Mouse (Mus musculus): ENCODE measurements around the gene Afg1l.

The Afg1l gene

GRCm38 (mm10) chr10:42383708-42384107, 94.7 kb downstream of the Afg1l start:
- DNase-seq (ENCODE audit: low read depth, low spot score): no peak

- DNase-seq (ENCODE audit: low read depth, low spot score): no peak
Measured at GRCm38 (mm10) chr10:42364216-42364615, 114.1 kb downstream of the Afg1l start.

- DNase-seq (ENCODE audit: low read depth, low spot score): peak; percentile 33
Measured at GRCm38 (mm10) chr10:42355980-42356379, 122.4 kb downstream of the Afg1l start.

- DNase-seq (ENCODE audit: low read depth, low spot score): no peak
Measured at GRCm38 (mm10) chr10:42347986-42348385, 130.4 kb downstream of the Afg1l start.

- DNase-seq (ENCODE audit: low read depth, low spot score): no peak
Measured at GRCm38 (mm10) chr10:42347127-42347526, 131.2 kb downstream of the Afg1l start.

- no peak for DNase-seq (ENCODE audit: low read depth, low spot score)
Measured at GRCm38 (mm10) chr10:42346179-42346877, 132.0 kb downstream of the Afg1l start.

- no peak for DNase-seq (ENCODE audit: low read depth, low spot score)
Measured at GRCm38 (mm10) chr10:42342714-42343113, 135.7 kb downstream of the Afg1l start.

GRCm38 (mm10) chr10:42341815-42342457, 136.4 kb downstream of the Afg1l start:
- DNase-seq (ENCODE audit: low read depth, low spot score): no peak

GRCm38 (mm10) chr10:42340426-42340793, 138.0 kb downstream of the Afg1l start:
- no peak for DNase-seq (ENCODE audit: low read depth, low spot score)

GRCm38 (mm10) chr10:42339773-42340425, 138.5 kb downstream of the Afg1l start:
- no peak for DNase-seq (ENCODE audit: low read depth, low spot score)

GRCm38 (mm10) chr10:42338456-42338855, 139.9 kb downstream of the Afg1l start:
- DNase-seq (ENCODE audit: low read depth, low spot score): no peak

- DNase-seq (ENCODE audit: low read depth, low spot score): peak; percentile 34
Measured at GRCm38 (mm10) chr10:42327576-42327975, 150.8 kb downstream of the Afg1l start.

- no peak for DNase-seq (ENCODE audit: low read depth, low spot score)
Measured at GRCm38 (mm10) chr10:42325305-42325704, 153.1 kb downstream of the Afg1l start.

GRCm38 (mm10) chr10:42323978-42324377, 154.4 kb downstream of the Afg1l start:
- no peak for DNase-seq (ENCODE audit: low read depth, low spot score)

- no peak for DNase-seq (ENCODE audit: low read depth, low spot score)
Measured at GRCm38 (mm10) chr10:42313222-42313786, 165.1 kb downstream of the Afg1l start.

- DNase-seq (ENCODE audit: low read depth, low spot score): no peak
Measured at GRCm38 (mm10) chr10:42312557-42312956, 165.8 kb downstream of the Afg1l start.

- DNase-seq (ENCODE audit: low read depth, low spot score): no peak
Measured at GRCm38 (mm10) chr10:42308687-42308987, 169.7 kb downstream of the Afg1l start.

- peak; percentile 73 for DNase-seq (ENCODE audit: low read depth, low spot score)
Measured at GRCm38 (mm10) chr10:42307980-42308686, 170.2 kb downstream of the Afg1l start.

- DNase-seq (ENCODE audit: low read depth, low spot score): no peak
Measured at GRCm38 (mm10) chr10:42306422-42306821, 171.9 kb downstream of the Afg1l start.

GRCm38 (mm10) chr10:42300805-42301204, 177.6 kb downstream of the Afg1l start:
- no peak for DNase-seq (ENCODE audit: low read depth, low spot score)

GRCm38 (mm10) chr10:42299967-42300366, 178.4 kb downstream of the Afg1l start:
- peak; percentile 29 for DNase-seq (ENCODE audit: low read depth, low spot score)

- DNase-seq (ENCODE audit: low read depth, low spot score): peak; percentile 77
Measured at GRCm38 (mm10) chr10:42299426-42299825, 178.9 kb downstream of the Afg1l start.
